Mouse (Mus musculus) olfactory bulb, adult 2 months (tissue): ENCODE measurements at regions not wholly inside any gene's neighbourhood (a gene's known extent, or its start where the extent isn't known, plus 50 kb on each side); places are given as distances from the start of the nearest gene placed in this dataset.

Experiments used
- CTCF ChIP-seq: fragments of 200-500 bp; IDR thresholded peaks from 2 replicates; pipeline ENCODE4 v1.5.1; 2012; ENCODE audit warnings: low read depth, mild to moderate bottlenecking, low read length, moderate library complexity; ENCODE audit not compliant: insufficient read depth
- POLR2A ChIP-seq: fragments of 200-500 bp; IDR thresholded peaks from 2 replicates; pipeline ENCODE4 v1.6.1; 2012; ENCODE audit warnings: mild to moderate bottlenecking, low read depth, low read length, moderate library complexity; ENCODE audit not compliant: insufficient read depth

GRCm38 (mm10) chr14:48012361-48013215 lies 108.0 kb upstream of the Peli2 start:
- no peak for TF ChIP-seq CTCF
- no peak for TF ChIP-seq POLR2A
